Mouse (Mus musculus) bone marrow macrophage, adult 2 months (primary cell): ENCODE results near the gene Mrps15. TPM values are rescaled to one million over a fixed set of nuclear protein-coding genes. Genes with fewer than 3 reads are reported as not detected.
A peak's percentile ranks its signal among the peaks of the same experiment; 100 is the strongest.

Experiments used
- H3K27ac ChIP-seq: 2 replicates; pipeline ENCODE4 v1.5.1; 2012; ENCODE audit warnings: low read depth, low read length; ENCODE audit not compliant: insufficient read depth
- H3K4me1 ChIP-seq: 2 replicates; pipeline ENCODE4 v1.6.1; 2012; ENCODE audit warnings: low read length; ENCODE audit not compliant: control insufficient read depth, insufficient read depth
- H3K4me3 ChIP-seq: 2 replicates; pipeline ENCODE4 v1.5.1; 2012; ENCODE audit warnings: mild to moderate bottlenecking, low read length, moderate library complexity; ENCODE audit not compliant: insufficient read depth
- CTCF ChIP-seq: IDR thresholded peaks from 2 replicates; pipeline ENCODE4 v1.5.1; 2012; ENCODE audit warnings: low read depth, mild to moderate bottlenecking, low read length, moderate library complexity
- POLR2A ChIP-seq: IDR thresholded peaks from 2 replicates; pipeline ENCODE4 v1.6.1; 2012; ENCODE audit warnings: mild to moderate bottlenecking, low read depth, low read length, borderline replicate concordance
- polyA plus RNA-seq: library from polyadenylated mRNA; stranded (reverse); fragments of >200 nt; gene quantifications from 2 replicates; pipeline ENCODE4 v1.2.4, GENCODE M21; 2012; ENCODE audit not compliant: missing spikeins, insufficient read depth, insufficient read length

Gene Mrps15
- polyA plus RNA-seq, 1 experiment: 93.3 TPM

DNA sequence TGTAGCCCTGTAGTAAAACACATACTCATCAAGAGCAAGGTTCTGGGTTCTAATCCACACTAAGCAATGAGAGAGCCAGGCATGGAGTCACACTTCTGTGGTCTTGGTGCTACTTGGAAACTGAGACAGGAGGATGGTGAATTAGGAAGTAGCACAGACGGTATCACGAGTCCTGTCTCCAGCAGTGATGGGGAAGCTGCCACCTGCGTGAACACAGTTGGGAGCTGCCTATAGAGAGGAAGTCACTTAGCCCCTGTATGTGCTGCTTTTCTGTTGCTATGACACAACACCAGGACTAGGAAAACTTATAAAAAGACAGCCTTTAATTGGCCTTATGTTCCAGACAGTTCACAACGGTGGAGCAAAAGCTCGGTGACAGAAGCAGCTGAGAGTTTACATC is 16.0 kb upstream of the Mrps15 start:
- H3K27ac ChIP-seq: no peak overlapping the region
- TF ChIP-seq CTCF (no peak), POLR2A (no peak)
- peaks cover 26% of the 10 kb centered on the region for H3K4me1 ChIP-seq
- H3K4me3 ChIP-seq: no peak overlapping the region

DNA sequence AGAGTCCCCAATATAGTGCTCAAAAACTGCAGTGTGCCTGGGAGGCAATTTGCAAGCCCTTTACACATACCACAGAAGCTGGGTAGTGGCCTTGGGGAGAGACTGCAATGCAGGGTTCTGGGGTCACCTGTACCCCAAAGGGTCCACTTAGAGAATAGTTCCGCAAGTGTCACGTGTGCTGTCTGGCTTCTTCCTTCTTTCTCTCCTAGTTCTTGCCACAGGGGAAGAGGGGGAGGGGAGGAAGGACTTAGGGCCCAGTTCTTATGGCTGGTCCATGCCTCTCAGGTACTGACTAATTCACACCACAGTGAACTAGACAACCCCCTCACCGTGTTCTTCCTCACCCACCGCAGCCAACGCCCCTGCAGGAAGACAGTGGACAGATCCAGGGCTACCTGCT is 11.3 kb upstream of the Mrps15 start:
- TF ChIP-seq POLR2A (no peak), CTCF (no peak)
- H3K4me1 ChIP-seq: peaks cover 22% of the 10 kb centered on the region
- no peak overlapping the region for H3K4me3 ChIP-seq
- no peak overlapping the region; the same call in 1 of the 2 replicates for H3K27ac ChIP-seq

GRCm38 (mm10) chr4:126051617-126052016 is 4.9 kb downstream of the Mrps15 start:
- H3K4me3 ChIP-seq: no peak overlapping the region
- TF ChIP-seq POLR2A (no peak), CTCF (no peak)
- peak overlapping the region; percentile 11; the same call in 1 of the 2 replicates for H3K27ac ChIP-seq
- H3K4me1 ChIP-seq: peaks cover 25% of the 10 kb centered on the region

DNA sequence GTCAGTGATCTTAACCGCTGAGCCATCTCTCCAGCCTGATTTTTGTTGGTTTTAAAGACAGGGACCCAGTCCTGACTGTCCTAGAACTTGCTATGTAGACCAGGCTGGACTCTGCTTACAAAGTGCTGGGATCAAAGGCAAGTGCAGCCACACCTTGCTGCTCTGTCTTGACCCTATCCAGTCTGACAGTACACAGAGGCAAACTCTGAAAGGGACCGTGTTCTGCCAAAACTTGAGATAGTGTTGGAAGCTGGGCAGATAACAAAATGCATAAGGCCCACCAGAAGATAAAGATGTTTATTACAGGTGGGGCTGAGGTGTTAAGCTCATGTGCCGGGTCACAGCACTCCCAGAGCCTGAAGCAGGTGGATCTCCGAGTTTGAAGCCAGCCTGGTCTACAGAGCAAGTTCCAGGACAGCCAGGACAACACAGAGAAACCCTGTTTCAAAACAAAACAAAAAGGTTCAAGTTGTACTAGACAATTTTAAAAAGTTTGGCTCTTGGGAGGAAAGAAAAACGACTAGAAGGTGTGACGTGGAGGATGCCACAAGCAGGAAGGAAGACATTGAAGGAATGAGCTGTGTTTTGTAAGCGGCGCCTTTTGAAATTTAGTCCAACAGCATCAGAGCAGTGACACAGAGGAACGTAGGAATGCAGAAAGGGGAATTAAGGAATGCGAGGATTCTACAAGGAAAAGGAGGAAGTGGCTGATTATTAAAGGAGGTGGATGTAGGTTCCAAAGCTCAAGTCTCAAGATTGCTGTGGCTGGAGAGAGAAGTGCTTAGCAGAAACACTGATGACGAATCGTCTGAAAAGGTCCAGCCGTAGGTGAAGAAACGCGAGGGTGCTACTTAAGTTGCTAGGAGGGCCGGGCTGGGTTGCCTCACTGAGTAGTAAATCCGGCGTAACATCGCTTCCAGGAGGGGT is 10.7 kb downstream of the Mrps15 start:
- H3K27ac ChIP-seq: peak overlapping the region; percentile 21; the same call in 1 of the 2 replicates
- H3K4me3 ChIP-seq: peak overlapping the region; percentile 94
- no peak for TF ChIP-seq POLR2A
- no peak for TF ChIP-seq CTCF
- peaks cover 10% of the 10 kb centered on the region for H3K4me1 ChIP-seq

DNA sequence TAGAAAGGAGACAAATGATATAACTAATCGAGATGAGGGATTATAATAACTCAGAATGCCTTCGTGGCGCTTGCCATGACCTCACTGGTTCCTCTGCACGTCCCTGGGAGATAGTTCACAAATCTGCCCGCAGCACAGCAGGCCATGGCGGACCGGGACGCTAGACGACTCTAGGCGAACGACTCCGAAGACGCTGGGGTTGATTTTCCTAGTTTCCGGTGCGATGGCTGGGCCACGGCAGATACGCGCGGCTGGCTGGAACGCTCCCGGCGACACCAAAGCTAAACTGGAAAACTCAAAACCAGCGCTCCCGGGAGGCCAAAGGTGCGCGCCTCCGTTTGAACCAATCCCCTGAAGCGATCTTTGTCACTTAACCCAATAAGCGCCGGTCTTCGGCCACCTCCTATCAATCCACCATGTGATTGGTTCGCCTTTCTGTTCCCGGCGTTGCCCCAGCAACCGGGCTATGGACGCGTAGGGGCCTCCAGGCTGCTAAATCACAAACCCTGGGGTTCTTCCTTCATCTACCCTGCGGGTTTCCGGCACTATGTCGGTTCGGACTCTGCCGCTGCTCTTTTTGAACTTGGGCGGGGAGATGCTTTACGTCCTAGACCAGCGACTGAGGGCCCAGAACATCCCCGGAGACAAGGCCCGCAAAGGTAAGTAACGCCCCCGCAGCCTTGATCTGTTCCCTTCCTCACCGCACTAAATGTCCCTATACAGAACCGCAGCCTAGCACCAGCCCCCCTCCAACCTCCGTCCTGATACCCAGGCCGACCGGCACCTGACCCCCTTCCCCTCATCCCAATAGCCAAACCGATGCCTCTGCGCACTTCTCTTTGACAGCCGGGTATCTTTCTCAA is 11.6 kb downstream of the Mrps15 start, which contains the start of gene Oscp1:
TSS of gene Oscp1 (plus strand) at position 432 of the 863 bp plus-strand sequence.
- H3K4me3 ChIP-seq: peak within 1 kb of the TSS; percentile 94
- TF ChIP-seq POLR2A: no peak
- no peak for TF ChIP-seq CTCF
- peak within 1 kb of the TSS; percentile 21; the same call in 1 of the 2 replicates for H3K27ac ChIP-seq
- H3K4me1 ChIP-seq: peaks cover 19% of the 10 kb centered on the region

- H3K27ac ChIP-seq: no peak overlapping the region
- peaks cover 20% of the 10 kb centered on the region for H3K4me1 ChIP-seq
- H3K4me3 ChIP-seq: peak overlapping the region; percentile 94
- TF ChIP-seq POLR2A: no peak
- TF ChIP-seq CTCF: no peak
Measured at GRCm38 (mm10) chr4:126058997-126059362, 12.3 kb downstream of the Mrps15 start.

DNA sequence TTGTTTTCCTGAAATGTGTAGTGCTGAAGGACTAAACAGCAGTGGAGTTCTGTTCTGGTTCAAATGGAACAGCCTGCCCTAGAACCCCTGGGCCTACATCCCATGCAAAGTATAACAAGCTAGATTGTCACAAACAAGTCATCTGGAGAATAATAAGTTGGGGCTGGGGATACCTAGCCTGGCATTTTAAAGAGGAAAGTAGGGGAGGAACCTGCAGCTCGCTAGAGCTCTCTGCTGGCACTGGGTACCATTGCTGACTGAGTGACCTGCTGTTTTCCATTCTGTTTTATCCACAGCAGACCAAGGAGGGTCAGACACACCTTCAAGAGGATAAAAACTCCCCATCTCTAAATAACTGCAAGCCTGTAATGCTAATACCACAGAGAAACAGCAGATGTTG is 16.1 kb downstream of the Mrps15 start:
- TF ChIP-seq CTCF (no peak), POLR2A (no peak)
- Histone ChIP-seq H3K4me3 (no peak overlapping the region), H3K4me1 (peaks cover 24% of the 10 kb centered on the region), H3K27ac (no peak overlapping the region)

GRCm38 (mm10) chr4:126065241-126065640 is 18.5 kb downstream of the Mrps15 start:
- Histone ChIP-seq H3K4me3 (no peak overlapping the region), H3K4me1 (peaks cover 23% of the 10 kb centered on the region), H3K27ac (no peak overlapping the region)
- no peak for TF ChIP-seq POLR2A
- no peak for TF ChIP-seq CTCF

- Histone ChIP-seq H3K4me3 (no peak overlapping the region), H3K27ac (no peak overlapping the region), H3K4me1 (peaks cover 19% of the 10 kb centered on the region)
- TF ChIP-seq CTCF (no peak), POLR2A (no peak)
Measured at GRCm38 (mm10) chr4:126067401-126068077, 20.8 kb downstream of the Mrps15 start.

DNA sequence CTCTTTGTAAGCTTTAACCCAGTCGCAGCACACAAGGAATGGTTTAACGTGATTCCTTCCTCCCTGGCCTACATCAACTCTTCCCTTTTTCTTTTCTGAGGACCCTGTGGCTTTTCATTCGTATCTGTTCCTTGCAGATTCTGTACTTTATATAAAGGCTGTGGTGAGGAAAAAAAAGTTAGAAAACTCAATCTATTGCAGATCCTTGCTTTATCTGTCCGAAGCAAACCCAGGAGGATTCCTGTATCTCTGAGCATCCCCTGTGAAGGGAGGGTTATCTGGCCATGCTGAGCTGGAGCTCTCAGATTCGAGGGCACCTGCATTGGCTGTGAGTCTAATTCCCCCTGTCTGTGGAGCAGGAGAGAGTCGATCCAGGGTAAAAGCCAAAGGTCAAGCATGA is 22.1 kb downstream of the Mrps15 start:
- no peak overlapping the region for H3K4me3 ChIP-seq
- TF ChIP-seq CTCF (no peak), POLR2A (no peak)
- peaks cover 10% of the 10 kb centered on the region; the same call in 1 of the 2 replicates for H3K4me1 ChIP-seq
- no peak overlapping the region for H3K27ac ChIP-seq
